Mouse (Mus musculus) lung, adult 2 months (tissue): ENCODE data around the gene Foxn3.

Experiments used
- CTCF ChIP-seq: fragments of 200-500 bp; IDR thresholded peaks from 2 replicates; pipeline ENCODE4 v1.5.1; 2011; ENCODE audit warnings: mild to moderate bottlenecking, low read length, control low read depth; ENCODE audit not compliant: insufficient read depth
- POLR2A ChIP-seq: fragments of 200-500 bp; IDR thresholded peaks from 2 replicates; pipeline ENCODE4 v1.6.1; 2011; ENCODE audit warnings: low read depth, mild to moderate bottlenecking, control low read depth, low read length, borderline replicate concordance; ENCODE audit errors: extremely low read depth

- TF ChIP-seq POLR2A, result no peak
- no peak for TF ChIP-seq CTCF
Measured at GRCm38 (mm10) chr12:99510759-99511158, 52.6 kb downstream of the Foxn3 start.
